Mouse (Mus musculus): ENCODE measurements around the gene Tigd3. TPM values are rescaled to one million over a fixed set of nuclear protein-coding genes. Genes with fewer than 3 reads are reported as not detected.

Tigd3 gene
- polyA plus RNA-seq, 2 experiments = 1.7 to 4.8 TPM

DNA sequence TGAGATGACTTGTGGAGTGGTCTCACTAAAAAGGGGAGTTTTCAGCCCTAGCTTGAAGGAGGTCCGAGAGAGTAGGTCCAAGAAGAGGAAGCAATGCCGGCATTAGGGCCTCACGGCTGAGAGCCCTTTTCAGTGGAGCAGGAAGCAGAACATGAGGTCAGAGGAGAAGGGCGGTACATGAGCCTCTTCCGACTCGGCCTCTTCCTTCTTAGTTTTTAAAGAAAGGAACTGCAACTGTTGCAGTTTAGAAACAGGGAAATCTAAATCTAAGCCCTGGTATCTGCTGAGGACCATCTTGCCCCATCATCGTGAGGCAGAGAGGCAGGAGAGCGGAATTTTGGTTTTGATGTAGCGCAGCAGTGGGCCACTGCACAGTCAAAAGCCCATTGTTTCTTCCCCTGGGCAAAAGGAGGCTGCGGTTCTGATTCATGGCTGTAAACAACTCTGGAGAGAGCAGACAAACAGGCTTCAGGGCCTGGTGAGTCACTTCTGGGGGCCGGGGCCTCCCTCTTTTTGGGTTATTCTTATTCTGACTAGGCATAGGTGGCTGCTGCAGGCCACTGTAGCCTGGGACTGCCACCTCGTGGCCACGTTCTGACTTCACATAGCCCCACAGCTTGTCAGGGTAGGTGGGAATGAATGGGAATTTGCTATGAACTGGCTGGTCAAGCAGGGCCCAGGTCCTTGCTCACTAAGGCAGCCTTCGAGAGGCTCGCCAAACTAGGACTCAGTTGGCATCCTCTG lies 16.2 kb downstream of the Tigd3 start, which contains the start of gene Slc25a45:
Gene Slc25a45 (plus strand): TSS at position 191 of the 744 bp plus-strand sequence.
- H3K4me1 ChIP-seq (ENCODE audit: control insufficient read depth, insufficient read depth, low read length) = peaks cover 15% of the 10 kb centered on the region
- 0 out of 2 replicates have a peak within 1 kb of the TSS, but pooled peaks have one; percentile 52 for H3K27ac ChIP-seq (replicated peaks; ENCODE audit: low read depth, low read length)
- DNase-seq (ENCODE audit: low spot score) (peak; percentile 78), ATAC-seq (ENCODE audit: low FRiP score, low read depth) (peak; percentile 50)
- H3K9me3 ChIP-seq (ENCODE audit: control insufficient read depth, low read length) = no peaks in the 10 kb centered on the region
- WGBS = 48% methylated on average over 15 of the region's 15 CpGs
- H3K27me3 ChIP-seq (ENCODE audit: control insufficient read depth, insufficient read depth, low read length) = no peaks in the 10 kb centered on the region
- peak within 1 kb of the TSS; percentile 31; the same call in 1 of the 2 replicates for H3K9ac ChIP-seq (ENCODE audit: low read depth, low read length, severe bottlenecking)
- H3K4me2 ChIP-seq (replicated peaks; ENCODE audit: low read depth, low read length, severe bottlenecking) = 0 out of 2 replicates have a peak within 1 kb of the TSS, but pooled peaks have one; percentile 8
- H3K4me3 ChIP-seq (replicated peaks; ENCODE audit: low read length) = no peak within 1 kb of the TSS
- H3K36me3 ChIP-seq (ENCODE audit: control insufficient read depth, insufficient read depth, low read length) = peaks cover under 1% of the 10 kb centered on the region; the same call in 1 of the 2 replicates
- no peak for TF ChIP-seq POLR2A (IDR thresholded peaks at IDR 0.05; ENCODE audit: borderline replicate concordance, extremely low read depth, insufficient read depth, insufficient read length)

DNA sequence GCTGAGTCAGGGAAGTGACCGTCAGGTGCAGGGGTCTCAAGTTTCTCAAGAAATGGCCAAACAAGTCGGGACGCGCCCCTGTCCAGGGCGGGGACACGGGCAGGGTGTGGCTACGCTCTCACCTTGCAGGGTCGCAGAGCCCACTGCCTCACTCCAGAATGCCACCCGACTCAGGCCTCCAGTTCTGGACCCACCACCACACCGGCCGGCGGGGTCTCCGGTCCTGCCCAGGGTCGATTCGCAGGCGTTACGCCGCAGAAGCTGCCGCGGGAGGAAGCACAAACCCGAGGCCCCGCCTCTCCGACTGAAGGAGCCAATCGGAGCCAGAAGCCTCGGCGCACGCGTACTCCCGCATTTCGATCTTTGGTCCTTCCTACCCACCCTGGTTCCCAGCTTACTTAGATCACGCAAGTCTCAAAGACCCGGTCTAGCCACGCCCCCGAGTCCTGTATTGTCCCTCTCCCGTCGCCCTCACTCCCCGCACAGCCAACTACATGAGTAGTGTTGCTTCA lies 18.9 kb downstream of the Tigd3 start, which contains the start of gene Frmd8:
Gene Frmd8 (minus strand): TSS at position 306 of the 512 bp plus-strand sequence.
- no peaks in the 10 kb centered on the region for H3K27me3 ChIP-seq (ENCODE audit: control insufficient read depth, insufficient read depth, low read length)
- H3K9ac ChIP-seq (ENCODE audit: low read depth, low read length, severe bottlenecking) = peak within 1 kb of the TSS; percentile 64
- H3K4me2 ChIP-seq (replicated peaks; ENCODE audit: low read depth, low read length, severe bottlenecking) = peak within 1 kb of the TSS; percentile 69
- H3K36me3 ChIP-seq (ENCODE audit: control insufficient read depth, insufficient read depth, low read length) = peaks cover 13% of the 10 kb centered on the region; the same call in 1 of the 2 replicates
- peak within 1 kb of the TSS; percentile 64 for H3K4me3 ChIP-seq (replicated peaks; ENCODE audit: low read length)
- no peaks in the 10 kb centered on the region for H3K9me3 ChIP-seq (ENCODE audit: control insufficient read depth, low read length)
- peaks cover 29% of the 10 kb centered on the region for H3K4me1 ChIP-seq (ENCODE audit: control insufficient read depth, insufficient read depth, low read length)
- TF ChIP-seq POLR2A (IDR thresholded peaks at IDR 0.05; ENCODE audit: borderline replicate concordance, extremely low read depth, insufficient read depth, insufficient read length) = no peak
- DNase-seq (ENCODE audit: low spot score) (peak; percentile 99), ATAC-seq (ENCODE audit: low FRiP score, low read depth) (peak; percentile 89)
- under 1% methylated on average over 35 of the region's 37 CpGs for WGBS
- peak within 1 kb of the TSS; percentile 63 for H3K27ac ChIP-seq (replicated peaks; ENCODE audit: low read depth, low read length)

DNA sequence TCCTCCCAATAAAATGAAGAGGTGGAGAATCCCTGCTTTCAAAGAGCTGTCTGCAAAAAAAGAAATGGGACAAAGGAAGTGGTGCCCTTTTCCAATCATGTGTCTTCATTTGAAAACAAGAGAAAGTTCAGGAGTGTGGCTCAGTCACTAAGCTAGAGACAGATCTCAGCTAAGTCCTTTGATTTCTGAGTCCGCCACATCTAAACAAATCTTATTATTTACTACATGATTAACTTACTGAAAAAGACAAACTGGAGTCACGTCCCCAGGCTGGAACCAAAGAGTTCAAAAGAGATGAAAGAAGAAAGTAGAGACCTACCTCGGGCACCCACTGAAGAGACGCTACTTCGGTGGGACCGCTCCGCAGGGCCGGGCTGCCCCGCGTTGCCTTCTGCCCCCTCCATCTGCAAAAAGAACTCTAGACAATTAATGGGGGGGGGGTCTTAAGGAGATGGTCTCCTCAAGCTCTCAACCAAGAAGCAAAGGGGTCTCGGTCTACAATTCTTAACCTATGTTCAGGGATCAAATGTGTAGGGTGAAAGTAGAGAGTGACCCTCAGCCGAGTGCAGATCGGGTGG lies 19.5 kb downstream of the Tigd3 start:
- H3K4me1 ChIP-seq (ENCODE audit: control insufficient read depth, insufficient read depth, low read length) = peaks cover 29% of the 10 kb centered on the region
- peaks cover 18% of the 10 kb centered on the region; the same call in 1 of the 2 replicates for H3K36me3 ChIP-seq (ENCODE audit: control insufficient read depth, insufficient read depth, low read length)
- peak overlapping the region; percentile 64 for H3K4me3 ChIP-seq (replicated peaks; ENCODE audit: low read length)
- no peak for ATAC-seq (ENCODE audit: low FRiP score, low read depth)
- 15% methylated on average over 13 of the region's 13 CpGs for WGBS
- H3K9ac ChIP-seq (ENCODE audit: low read depth, low read length, severe bottlenecking) = peak overlapping the region; percentile 64
- no peaks in the 10 kb centered on the region for H3K27me3 ChIP-seq (ENCODE audit: control insufficient read depth, insufficient read depth, low read length)
- H3K9me3 ChIP-seq (ENCODE audit: control insufficient read depth, low read length) = no peaks in the 10 kb centered on the region
- H3K4me2 ChIP-seq (replicated peaks; ENCODE audit: low read depth, low read length, severe bottlenecking) = peak overlapping the region; percentile 69
- DNase-seq (ENCODE audit: low spot score) = no peak
- H3K27ac ChIP-seq (replicated peaks; ENCODE audit: low read depth, low read length) = no peak overlapping the region
- no peak for TF ChIP-seq POLR2A (IDR thresholded peaks at IDR 0.05; ENCODE audit: borderline replicate concordance, extremely low read depth, insufficient read depth, insufficient read length)

DNA sequence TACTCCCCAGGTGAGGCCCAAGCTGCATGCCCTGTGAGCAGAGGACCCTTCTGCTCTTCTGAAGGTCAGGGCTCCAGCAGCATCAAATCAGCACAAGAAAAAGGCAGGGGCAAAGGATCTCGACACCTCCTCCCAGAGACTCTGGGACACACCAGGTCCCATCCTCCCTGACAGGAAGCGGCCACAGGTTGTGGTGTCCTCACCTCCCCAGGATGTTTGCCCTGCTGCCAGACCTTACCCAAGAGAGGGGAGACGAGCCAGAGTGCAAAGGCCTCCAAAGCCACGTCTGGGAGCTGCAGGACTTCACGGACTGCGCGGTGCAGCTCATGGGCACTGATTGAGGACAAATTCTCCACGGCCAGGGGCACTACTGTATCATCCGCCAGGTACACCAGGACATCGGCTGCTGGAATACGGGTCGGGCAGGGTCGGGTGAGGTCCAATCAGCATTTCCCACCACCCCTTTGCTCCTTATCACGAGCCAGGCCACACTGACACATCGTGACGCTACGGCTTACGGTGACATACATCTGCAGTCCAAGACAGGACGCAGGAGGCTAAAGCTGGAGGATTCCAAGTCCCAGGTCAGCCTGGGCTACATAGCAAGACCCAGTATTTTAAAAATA lies 20.9 kb downstream of the Tigd3 start:
- H3K9me3 ChIP-seq (ENCODE audit: control insufficient read depth, low read length) = no peaks in the 10 kb centered on the region
- DNase-seq (ENCODE audit: low spot score) (no peak), ATAC-seq (ENCODE audit: low FRiP score, low read depth) (no peak)
- no peak overlapping the region for H3K9ac ChIP-seq (ENCODE audit: low read depth, low read length, severe bottlenecking)
- 87% methylated on average over 19 of the region's 19 CpGs for WGBS
- H3K27me3 ChIP-seq (ENCODE audit: control insufficient read depth, insufficient read depth, low read length) = no peaks in the 10 kb centered on the region
- H3K27ac ChIP-seq (replicated peaks; ENCODE audit: low read depth, low read length) = no peak overlapping the region
- no peak for TF ChIP-seq POLR2A (IDR thresholded peaks at IDR 0.05; ENCODE audit: borderline replicate concordance, extremely low read depth, insufficient read depth, insufficient read length)
- H3K36me3 ChIP-seq (ENCODE audit: control insufficient read depth, insufficient read depth, low read length) = peaks cover 32% of the 10 kb centered on the region
- H3K4me2 ChIP-seq (replicated peaks; ENCODE audit: low read depth, low read length, severe bottlenecking) = no peak overlapping the region
- peaks cover 29% of the 10 kb centered on the region for H3K4me1 ChIP-seq (ENCODE audit: control insufficient read depth, insufficient read depth, low read length)
- H3K4me3 ChIP-seq (replicated peaks; ENCODE audit: low read length) = no peak overlapping the region

DNA sequence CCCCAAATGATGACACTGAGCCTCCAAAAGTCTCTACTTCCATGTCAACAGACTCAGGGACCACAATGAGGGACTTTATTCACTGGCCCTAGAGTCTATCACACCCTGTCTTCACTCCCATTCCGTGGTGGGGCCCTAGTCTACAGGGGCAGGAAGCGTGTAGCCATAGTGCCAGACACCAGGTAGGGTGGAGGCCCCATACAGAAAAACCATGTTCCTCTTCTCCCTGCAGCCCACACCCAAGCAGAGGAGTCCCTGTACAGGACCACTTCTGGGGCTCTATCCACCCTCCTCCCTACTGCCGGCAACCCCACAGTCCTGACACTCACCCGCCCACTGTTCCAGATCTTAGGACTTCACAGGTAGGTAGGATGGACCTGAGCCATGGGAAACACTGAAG lies 21.4 kb downstream of the Tigd3 start:
- DNase-seq (ENCODE audit: low spot score) = no peak

More for the DNA sequence above, 21.4 kb downstream of the Tigd3 start:
- Histone ChIP-seq H3K36me3 (ENCODE audit: control insufficient read depth, insufficient read depth, low read length) (peaks cover 37% of the 10 kb centered on the region), H3K4me2 (replicated peaks; ENCODE audit: low read depth, low read length, severe bottlenecking) (no peak overlapping the region), H3K9ac (ENCODE audit: low read depth, low read length, severe bottlenecking) (no peak overlapping the region), H3K27me3 (ENCODE audit: control insufficient read depth, insufficient read depth, low read length) (no peaks in the 10 kb centered on the region), H3K27ac (replicated peaks; ENCODE audit: low read depth, low read length) (no peak overlapping the region), H3K9me3 (ENCODE audit: control insufficient read depth, low read length) (no peaks in the 10 kb centered on the region), H3K4me1 (ENCODE audit: control insufficient read depth, insufficient read depth, low read length) (peaks cover 26% of the 10 kb centered on the region), H3K4me3 (replicated peaks; ENCODE audit: low read length) (no peak overlapping the region)
- 90% methylated on average over 4 of the region's 4 CpGs for WGBS
- ATAC-seq (ENCODE audit: low FRiP score, low read depth) = no peak
- no peak for TF ChIP-seq POLR2A (IDR thresholded peaks at IDR 0.05; ENCODE audit: borderline replicate concordance, extremely low read depth, insufficient read depth, insufficient read length)

Data from limb, embryonic 14.5 days (tissue).